Mouse (Mus musculus): ENCODE results near the gene Fbxo33.

GRCm38 (mm10) chr12:59248969-59249368 lies 29.4 kb upstream of the Fbxo33 start:
- TF ChIP-seq POLR2A (IDR thresholded peaks at IDR 0.05; ENCODE audit: control insufficient read depth, low read depth, low read length) (no peak), CTCF (IDR thresholded peaks at IDR 0.05; ENCODE audit: control insufficient read depth, insufficient read depth, insufficient replicate concordance, low read depth, low read length) (no peak)
